Mouse (Mus musculus): Measurements from ENCODE around the gene AA986860.

AA986860 gene

GRCm38 (mm10) chr1:130775691-130776331 is 44.0 kb downstream of the AA986860 start:
- DNase-seq (ENCODE audit: low spot score in 2 of 2), result no peak

GRCm38 (mm10) chr1:130776645-130777044 is 44.9 kb downstream of the AA986860 start:
- DNase-seq (ENCODE audit: low spot score in 2 of 2), result no peak

- no peak for DNase-seq (ENCODE audit: low spot score in 2 of 2)
These were observed 48.1 kb downstream of the AA986860 start for GRCm38 (mm10) chr1:130779867-130780266.

GRCm38 (mm10) chr1:130784054-130784453 is 52.3 kb downstream of the AA986860 start:
- no peak for DNase-seq (ENCODE audit: low spot score in 2 of 2)

- no peak for DNase-seq (ENCODE audit: low spot score in 2 of 2)
These were observed 55.2 kb downstream of the AA986860 start for GRCm38 (mm10) chr1:130787001-130787400.

- DNase-seq (ENCODE audit: low spot score in 2 of 2), result no peak
These were observed 58.0 kb downstream of the AA986860 start for GRCm38 (mm10) chr1:130789512-130790451.
